Mouse (Mus musculus): ENCODE measurements around the gene Tent5c. TPM values are rescaled to one million over a fixed set of nuclear protein-coding genes. Genes with fewer than 3 reads are reported as not detected.

Tent5c gene
- polyA plus RNA-seq, 1 experiment from 2014 or later = 1.8 TPM

DNA sequence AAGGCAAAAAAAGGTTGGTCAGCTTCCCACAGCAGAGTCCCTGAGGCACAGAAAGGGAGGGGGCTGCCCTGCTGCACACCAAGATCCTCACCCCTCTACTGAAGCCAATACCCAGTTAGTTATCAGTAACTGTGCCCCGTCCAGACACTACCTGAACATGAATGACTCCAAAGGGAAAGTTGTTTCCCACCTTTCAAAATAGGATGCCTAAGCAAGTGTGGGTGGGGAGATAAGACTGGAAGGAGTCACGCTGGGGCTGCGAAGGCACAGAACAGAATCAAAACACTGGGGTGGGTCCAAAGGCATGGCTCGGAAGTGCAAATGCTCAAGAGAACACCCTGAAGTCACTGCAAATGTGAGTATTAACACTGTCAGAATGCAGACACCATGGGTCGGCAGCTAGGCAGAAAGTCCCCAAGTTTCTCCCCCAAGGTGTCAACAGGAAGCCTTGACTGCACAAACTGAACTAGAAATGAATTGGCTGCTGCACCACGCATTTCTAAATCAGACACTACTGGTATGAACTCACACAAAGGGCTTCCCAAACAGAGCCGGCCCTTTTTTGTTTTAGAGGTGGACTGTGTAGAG is 6.7 kb downstream of the Tent5c start:
- Histone ChIP-seq H3K4me2 (replicated peaks; ENCODE audit: low read depth) (no peak overlapping the region), H3K9ac (ENCODE audit: low read depth, low read length) (no peak overlapping the region), H3K27me3 (replicated peaks; ENCODE audit: control insufficient read depth, insufficient read depth, low read length) (0 out of 2 replicates have a peak, but pooled peaks cover under 1% of the 10 kb centered on the region), H3K4me3 (ENCODE audit: low read depth, low read length) (no peak overlapping the region), H3K9me3 (ENCODE audit: control insufficient read depth) (no peaks in the 10 kb centered on the region), H3K4me1 (replicated peaks; ENCODE audit: control insufficient read depth, insufficient read depth, low read length) (no peaks in the 10 kb centered on the region), H3K36me3 (ENCODE audit: control insufficient read depth, insufficient read depth) (no peaks in the 10 kb centered on the region), H3K27ac (ENCODE audit: low read depth, low read length) (no peak overlapping the region)
- no peak for ATAC-seq
- 53% methylated on average over 7 of the region's 7 CpGs for WGBS
- TF ChIP-seq CTCF (IDR thresholded peaks at IDR 0.05; ENCODE audit: low read depth) = no peak

DNA sequence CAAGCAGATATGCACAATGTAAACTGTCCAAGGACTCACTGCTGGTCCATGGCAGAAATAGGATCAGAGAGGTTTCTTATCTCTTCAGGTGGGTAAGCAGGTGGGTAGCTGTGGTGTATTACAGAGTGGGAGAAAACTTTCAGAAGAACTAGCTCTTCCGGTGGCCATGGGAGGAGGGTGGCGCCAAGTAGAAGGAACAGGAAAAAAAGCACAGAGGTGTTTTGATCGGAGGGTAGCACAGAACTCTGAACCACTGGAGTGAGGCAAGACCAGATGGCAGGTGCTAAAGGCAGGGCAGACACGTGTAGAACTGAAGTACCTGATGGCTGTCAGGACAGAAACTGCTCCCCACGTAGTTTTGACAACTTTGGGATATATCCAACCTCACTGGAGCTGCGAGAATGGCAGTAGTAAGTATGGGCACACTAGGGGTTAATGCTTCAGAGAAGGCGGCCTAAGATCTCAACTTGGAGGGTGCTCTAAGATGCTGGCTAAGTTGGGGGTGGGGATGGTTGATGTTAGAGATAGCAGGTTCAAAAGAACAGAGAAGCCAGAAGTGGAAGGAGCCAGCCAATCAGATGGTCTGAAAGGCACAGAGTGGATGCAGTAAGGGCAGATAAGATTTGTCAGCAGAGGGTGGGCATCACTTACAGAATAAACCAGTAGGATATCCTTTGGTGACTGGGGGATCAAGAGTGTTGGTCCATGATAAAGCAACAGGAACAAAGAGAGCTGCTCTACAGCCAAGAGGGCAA is 8.7 kb downstream of the Tent5c start:
- no peak overlapping the region for H3K27ac ChIP-seq (ENCODE audit: low read depth, low read length)
- no peak overlapping the region for H3K4me2 ChIP-seq (replicated peaks; ENCODE audit: low read depth)
- no peak overlapping the region for H3K9ac ChIP-seq (ENCODE audit: low read depth, low read length)
- H3K4me3 ChIP-seq (ENCODE audit: low read depth, low read length) = no peak overlapping the region
- no peaks in the 10 kb centered on the region for H3K9me3 ChIP-seq (ENCODE audit: control insufficient read depth)
- WGBS = 80% methylated on average over 7 of the region's 7 CpGs
- no peaks in the 10 kb centered on the region for H3K36me3 ChIP-seq (ENCODE audit: control insufficient read depth, insufficient read depth)
- no peak for ATAC-seq
- no peaks in the 10 kb centered on the region for H3K27me3 ChIP-seq (replicated peaks; ENCODE audit: control insufficient read depth, insufficient read depth, low read length)
- no peak for TF ChIP-seq CTCF (IDR thresholded peaks at IDR 0.05; ENCODE audit: low read depth)
- H3K4me1 ChIP-seq (replicated peaks; ENCODE audit: control insufficient read depth, insufficient read depth, low read length) = no peaks in the 10 kb centered on the region

- Histone ChIP-seq H3K4me1 (replicated peaks; ENCODE audit: control insufficient read depth, insufficient read depth, low read length) (no peaks in the 10 kb centered on the region), H3K27me3 (replicated peaks; ENCODE audit: control insufficient read depth, insufficient read depth, low read length) (no peaks in the 10 kb centered on the region), H3K4me3 (ENCODE audit: low read depth, low read length) (no peak overlapping the region), H3K27ac (ENCODE audit: low read depth, low read length) (no peak overlapping the region), H3K36me3 (ENCODE audit: control insufficient read depth, insufficient read depth) (no peaks in the 10 kb centered on the region), H3K4me2 (replicated peaks; ENCODE audit: low read depth) (no peak overlapping the region), H3K9ac (ENCODE audit: low read depth, low read length) (no peak overlapping the region), H3K9me3 (ENCODE audit: control insufficient read depth) (no peaks in the 10 kb centered on the region)
- no peak for ATAC-seq
- 58% methylated on average over 8 of the region's 8 CpGs for WGBS
- no peak for TF ChIP-seq CTCF (IDR thresholded peaks at IDR 0.05; ENCODE audit: low read depth)
Observed at GRCm38 (mm10) chr3:100474950-100475472, 14.1 kb downstream of the Tent5c start.

DNA sequence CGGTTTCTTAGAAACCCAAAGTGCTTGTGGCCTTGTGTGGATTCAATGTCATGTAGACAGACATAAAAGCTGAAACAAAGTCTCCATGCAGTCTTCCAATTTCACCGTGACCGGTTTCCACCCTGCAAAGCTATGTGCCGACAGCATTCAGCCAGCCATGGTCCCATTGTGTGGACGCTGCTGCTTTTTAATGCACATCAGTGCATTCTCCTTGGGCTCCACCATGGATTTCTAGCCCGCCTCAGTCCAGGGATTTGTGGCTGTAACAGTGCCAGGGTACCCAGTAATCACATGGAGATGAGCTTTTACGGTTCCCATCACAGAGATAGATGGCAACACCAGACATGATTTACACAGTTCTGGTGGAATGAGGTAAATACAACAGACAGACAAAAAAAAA is 14.6 kb downstream of the Tent5c start:
- 87% methylated on average over 7 of the region's 7 CpGs for WGBS
- no peak overlapping the region for H3K27ac ChIP-seq (ENCODE audit: low read depth, low read length)
- no peak for ATAC-seq
- no peaks in the 10 kb centered on the region for H3K4me1 ChIP-seq (replicated peaks; ENCODE audit: control insufficient read depth, insufficient read depth, low read length)
- H3K36me3 ChIP-seq (ENCODE audit: control insufficient read depth, insufficient read depth) = no peaks in the 10 kb centered on the region
- TF ChIP-seq CTCF (IDR thresholded peaks at IDR 0.05; ENCODE audit: low read depth) = no peak
- H3K9me3 ChIP-seq (ENCODE audit: control insufficient read depth) = no peaks in the 10 kb centered on the region
- no peak overlapping the region for H3K4me2 ChIP-seq (replicated peaks; ENCODE audit: low read depth)
- H3K4me3 ChIP-seq (ENCODE audit: low read depth, low read length) = no peak overlapping the region
- no peak overlapping the region for H3K9ac ChIP-seq (ENCODE audit: low read depth, low read length)
- no peaks in the 10 kb centered on the region for H3K27me3 ChIP-seq (replicated peaks; ENCODE audit: control insufficient read depth, insufficient read depth, low read length)

DNA sequence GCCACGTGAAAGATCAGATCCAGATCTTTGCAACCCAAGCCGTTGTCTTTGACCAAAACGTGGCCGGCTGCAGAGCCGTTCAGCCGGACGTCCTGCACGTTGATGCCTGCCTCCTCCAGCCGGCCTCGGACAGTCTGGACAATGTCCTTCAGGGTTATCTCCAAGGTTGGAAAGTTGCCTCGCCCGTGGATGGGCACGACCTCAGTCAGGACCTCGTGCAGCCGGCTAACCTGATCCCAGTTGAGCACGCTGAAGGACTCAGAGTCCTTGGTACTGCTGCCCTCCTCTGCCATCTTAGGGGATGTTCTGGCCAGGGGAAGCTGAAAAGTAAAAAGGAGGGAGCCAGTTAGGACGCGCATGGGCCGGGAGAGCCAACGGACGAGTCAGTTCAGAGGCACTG is 16.0 kb downstream of the Tent5c start:
- no peak overlapping the region for H3K4me3 ChIP-seq (ENCODE audit: low read depth, low read length)
- no peaks in the 10 kb centered on the region for H3K36me3 ChIP-seq (ENCODE audit: control insufficient read depth, insufficient read depth)
- no peak for ATAC-seq
- H3K9me3 ChIP-seq (ENCODE audit: control insufficient read depth) = no peaks in the 10 kb centered on the region
- no peak overlapping the region for H3K9ac ChIP-seq (ENCODE audit: low read depth, low read length)
- H3K27ac ChIP-seq (ENCODE audit: low read depth, low read length) = no peak overlapping the region
- no peaks in the 10 kb centered on the region for H3K27me3 ChIP-seq (replicated peaks; ENCODE audit: control insufficient read depth, insufficient read depth, low read length)
- WGBS = 86% methylated on average over 21 of the region's 21 CpGs
- no peak overlapping the region for H3K4me2 ChIP-seq (replicated peaks; ENCODE audit: low read depth)
- no peak for TF ChIP-seq CTCF (IDR thresholded peaks at IDR 0.05; ENCODE audit: low read depth)
- no peaks in the 10 kb centered on the region for H3K4me1 ChIP-seq (replicated peaks; ENCODE audit: control insufficient read depth, insufficient read depth, low read length)

DNA sequence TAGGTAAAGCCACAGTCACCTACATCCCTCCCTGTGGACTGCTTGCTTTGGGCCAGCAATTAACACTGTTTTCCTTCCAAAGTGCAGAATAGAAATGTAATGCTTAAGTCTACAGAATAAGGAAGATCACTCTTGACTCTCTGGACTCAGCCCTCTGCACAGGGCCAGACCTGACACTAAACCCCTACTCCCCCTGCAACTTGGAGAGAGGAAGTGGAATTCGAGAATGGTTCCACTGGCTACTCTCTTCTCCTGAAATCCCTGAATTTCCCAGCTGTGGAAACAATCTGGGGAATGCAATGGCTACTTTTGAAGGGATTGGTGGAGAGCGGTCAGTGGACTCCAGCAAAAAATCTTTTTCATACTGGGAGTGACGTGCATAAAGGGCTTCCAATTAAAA is 18.2 kb downstream of the Tent5c start:
- Histone ChIP-seq H3K9ac (ENCODE audit: low read depth, low read length) (no peak overlapping the region), H3K4me1 (replicated peaks; ENCODE audit: control insufficient read depth, insufficient read depth, low read length) (no peaks in the 10 kb centered on the region), H3K36me3 (ENCODE audit: control insufficient read depth, insufficient read depth) (no peaks in the 10 kb centered on the region), H3K9me3 (ENCODE audit: control insufficient read depth) (no peaks in the 10 kb centered on the region), H3K4me2 (replicated peaks; ENCODE audit: low read depth) (no peak overlapping the region), H3K27ac (ENCODE audit: low read depth, low read length) (no peak overlapping the region), H3K4me3 (ENCODE audit: low read depth, low read length) (no peak overlapping the region), H3K27me3 (replicated peaks; ENCODE audit: control insufficient read depth, insufficient read depth, low read length) (no peaks in the 10 kb centered on the region)
- TF ChIP-seq CTCF (IDR thresholded peaks at IDR 0.05; ENCODE audit: low read depth) = no peak
- ATAC-seq = no peak
- 84% methylated on average over 3 of the region's 3 CpGs for WGBS
